Mouse (Mus musculus) erythroblast, embryonic 14.5 days (primary cell): ENCODE measurements around the gene Nek11. TPM values are rescaled to one million over a fixed set of nuclear protein-coding genes. Genes with fewer than 3 reads are reported as not detected.

Experiments used
- H3K27me3 ChIP-seq: 2 replicates; pipeline ENCODE4 v1.6.1; 2012; ENCODE audit warnings: inconsistent platforms; ENCODE audit not compliant: control insufficient read depth
- H3K36me3 ChIP-seq: 2 replicates; pipeline ENCODE4 v1.6.1; 2012; ENCODE audit warnings: mild to moderate bottlenecking, inconsistent platforms; ENCODE audit not compliant: control insufficient read depth
- H3K4me1 ChIP-seq: 2 replicates; pipeline ENCODE4 v1.6.1; 2012; ENCODE audit warnings: inconsistent platforms; ENCODE audit not compliant: control insufficient read depth
- H3K4me3 ChIP-seq: replicated peaks from 2 replicates; pipeline ENCODE3; 2012; ENCODE audit warnings: moderate library complexity, mild to moderate bottlenecking, inconsistent platforms
- H3K9me3 ChIP-seq: 2 replicates; pipeline ENCODE4 v1.6.1; 2012; ENCODE audit warnings: low read length, inconsistent platforms, mixed read lengths; ENCODE audit not compliant: control insufficient read depth
- GATA1 ChIP-seq: IDR thresholded peaks from 2 replicates; pipeline ENCODE4 v1.6.1; 2012; ENCODE audit warnings: low read length, inconsistent platforms, mixed read lengths
- TAL1 ChIP-seq: IDR thresholded peaks from 3 replicates; pipeline ENCODE4 v1.6.1; 2012; ENCODE audit warnings: low read length, inconsistent platforms, mixed read lengths
- polyA plus RNA-seq: library from polyadenylated mRNA; stranded (reverse); fragments of >175 nt; gene quantifications from 2 replicates; pipeline ENCODE4 v1.2.3, GENCODE M21; 2012

Nek11 gene
- polyA plus RNA-seq, 1 experiment: not detected

DNA sequence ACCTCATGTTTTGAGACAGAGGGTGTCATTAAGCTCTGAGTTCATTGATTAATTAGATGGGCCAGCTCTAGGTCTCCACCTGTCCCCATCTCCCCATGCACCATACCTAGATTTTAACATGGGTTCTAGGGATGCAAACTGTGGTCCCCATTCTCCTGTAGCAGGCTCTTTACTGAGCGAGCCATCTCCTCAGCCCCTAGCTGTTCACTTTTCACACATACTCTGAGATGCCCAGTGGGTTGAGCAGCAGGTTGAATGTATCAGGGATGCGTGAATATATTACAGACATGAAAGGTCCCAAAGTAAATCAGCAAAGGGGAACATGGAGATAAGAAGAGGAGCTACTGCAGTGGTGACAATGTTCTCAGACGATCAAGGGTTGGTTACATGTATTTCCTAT is 52.8 kb downstream of the Nek11 start:
- no peaks in the 10 kb centered on the region for H3K27me3 ChIP-seq
- no peak overlapping the region for H3K4me3 ChIP-seq
- TF ChIP-seq TAL1 (no peak), GATA1 (no peak)
- peaks cover 6% of the 10 kb centered on the region for H3K9me3 ChIP-seq
- no peaks in the 10 kb centered on the region for H3K36me3 ChIP-seq
- H3K4me1 ChIP-seq: no peaks in the 10 kb centered on the region

DNA sequence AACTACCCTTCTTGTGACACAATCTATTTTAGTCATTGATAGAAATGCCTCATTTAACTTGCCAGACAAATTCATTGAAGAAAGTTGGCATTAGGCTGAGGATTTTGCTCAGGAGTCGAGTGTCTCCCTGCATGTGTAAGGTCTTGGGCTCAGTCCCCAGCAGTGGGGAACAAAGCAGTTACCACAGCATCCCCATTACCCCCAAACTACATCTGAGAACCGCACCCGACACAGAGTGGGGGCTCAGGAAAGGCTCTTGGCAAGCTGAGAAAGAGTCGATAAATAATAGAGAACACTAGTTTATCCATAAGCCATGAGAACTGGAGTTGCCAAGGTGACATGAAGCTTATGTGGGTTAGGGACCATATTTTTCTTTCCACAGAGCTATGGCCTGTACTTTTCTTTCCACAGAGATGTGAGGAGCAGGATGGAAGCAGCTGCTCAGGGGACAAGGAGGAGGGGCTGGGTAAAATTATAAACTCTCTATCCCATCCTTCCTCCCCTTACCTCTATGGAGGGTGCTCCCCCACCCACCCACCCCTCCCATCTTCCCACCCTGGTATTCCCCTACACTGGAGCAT is 62.8 kb downstream of the Nek11 start:
- H3K27me3 ChIP-seq: no peaks in the 10 kb centered on the region
- H3K9me3 ChIP-seq: 0 out of 2 replicates have a peak, but pooled peaks cover 3% of the 10 kb centered on the region
- H3K4me1 ChIP-seq: no peaks in the 10 kb centered on the region
- no peaks in the 10 kb centered on the region for H3K36me3 ChIP-seq
- H3K4me3 ChIP-seq: no peak overlapping the region
- no peak for TF ChIP-seq TAL1
- no peak for TF ChIP-seq GATA1

DNA sequence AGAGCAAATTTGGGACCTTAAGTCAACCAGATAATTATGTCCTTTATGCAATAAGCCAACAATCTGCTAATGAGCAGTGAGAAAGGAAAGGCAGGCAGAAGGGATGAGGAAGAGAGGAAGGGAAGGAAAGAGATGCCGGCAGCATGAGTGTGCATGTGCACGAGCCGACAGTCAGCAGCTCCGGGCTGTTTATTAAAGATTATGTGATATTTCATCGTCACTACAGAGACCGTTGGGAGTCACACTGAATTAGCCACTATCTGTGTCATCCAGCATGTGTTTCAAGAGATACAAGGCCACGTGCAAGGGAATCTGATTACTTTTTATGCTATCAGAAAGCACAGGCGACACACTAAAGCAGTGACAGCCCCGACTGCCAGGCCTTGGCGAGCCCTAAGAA is 73.5 kb downstream of the Nek11 start:
- TF ChIP-seq GATA1: no peak
- TF ChIP-seq TAL1: no peak
- H3K9me3 ChIP-seq: peaks cover 21% of the 10 kb centered on the region
- no peak overlapping the region for H3K4me3 ChIP-seq
- no peaks in the 10 kb centered on the region for H3K4me1 ChIP-seq
- no peaks in the 10 kb centered on the region for H3K36me3 ChIP-seq
- no peaks in the 10 kb centered on the region for H3K27me3 ChIP-seq

DNA sequence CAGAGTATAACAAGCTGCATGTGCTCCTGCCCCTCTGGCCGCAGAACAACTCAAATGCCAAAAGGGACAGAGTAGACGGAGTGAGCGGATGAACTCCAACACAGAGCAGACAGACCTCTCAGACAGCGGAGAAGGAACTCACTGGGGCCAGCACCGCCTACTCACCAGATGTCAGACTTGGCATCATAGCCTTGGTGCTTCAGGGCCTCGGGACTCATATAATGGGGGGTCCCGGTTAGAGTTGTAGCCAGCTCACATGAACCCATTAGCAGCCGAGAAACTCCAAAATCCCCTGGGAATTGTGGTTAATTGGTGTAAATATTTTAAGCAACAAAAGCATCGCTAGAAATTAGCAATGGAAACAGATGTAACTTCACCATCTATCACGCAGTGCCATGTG is 82.1 kb downstream of the Nek11 start:
- TF ChIP-seq TAL1 (no peak), GATA1 (no peak)
- Histone ChIP-seq H3K36me3 (no peaks in the 10 kb centered on the region), H3K4me3 (no peak overlapping the region), H3K4me1 (no peaks in the 10 kb centered on the region), H3K27me3 (no peaks in the 10 kb centered on the region), H3K9me3 (peaks cover 14% of the 10 kb centered on the region)

DNA sequence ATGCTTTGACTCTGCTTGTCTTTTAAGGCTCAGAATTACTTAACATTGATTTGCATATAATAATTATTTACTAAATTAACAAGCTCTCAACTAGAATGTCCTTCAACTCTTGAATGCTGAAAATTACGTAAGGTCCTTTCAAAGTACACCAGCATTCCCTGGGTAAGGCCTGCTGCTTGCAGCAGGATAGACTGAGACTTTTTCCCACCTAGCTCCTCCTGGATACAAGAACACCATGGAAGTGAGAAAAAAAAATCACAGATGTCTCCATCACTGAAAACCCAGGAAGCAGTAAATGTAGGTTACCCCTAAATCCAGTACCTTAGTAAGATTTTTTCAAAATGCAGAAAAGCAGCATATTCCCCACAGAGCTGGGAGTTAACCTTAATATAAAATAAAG is 82.6 kb downstream of the Nek11 start:
- Histone ChIP-seq H3K27me3 (no peaks in the 10 kb centered on the region), H3K4me1 (no peaks in the 10 kb centered on the region), H3K9me3 (peaks cover 10% of the 10 kb centered on the region), H3K4me3 (no peak overlapping the region), H3K36me3 (no peaks in the 10 kb centered on the region)
- TF ChIP-seq TAL1 (no peak), GATA1 (no peak)

DNA sequence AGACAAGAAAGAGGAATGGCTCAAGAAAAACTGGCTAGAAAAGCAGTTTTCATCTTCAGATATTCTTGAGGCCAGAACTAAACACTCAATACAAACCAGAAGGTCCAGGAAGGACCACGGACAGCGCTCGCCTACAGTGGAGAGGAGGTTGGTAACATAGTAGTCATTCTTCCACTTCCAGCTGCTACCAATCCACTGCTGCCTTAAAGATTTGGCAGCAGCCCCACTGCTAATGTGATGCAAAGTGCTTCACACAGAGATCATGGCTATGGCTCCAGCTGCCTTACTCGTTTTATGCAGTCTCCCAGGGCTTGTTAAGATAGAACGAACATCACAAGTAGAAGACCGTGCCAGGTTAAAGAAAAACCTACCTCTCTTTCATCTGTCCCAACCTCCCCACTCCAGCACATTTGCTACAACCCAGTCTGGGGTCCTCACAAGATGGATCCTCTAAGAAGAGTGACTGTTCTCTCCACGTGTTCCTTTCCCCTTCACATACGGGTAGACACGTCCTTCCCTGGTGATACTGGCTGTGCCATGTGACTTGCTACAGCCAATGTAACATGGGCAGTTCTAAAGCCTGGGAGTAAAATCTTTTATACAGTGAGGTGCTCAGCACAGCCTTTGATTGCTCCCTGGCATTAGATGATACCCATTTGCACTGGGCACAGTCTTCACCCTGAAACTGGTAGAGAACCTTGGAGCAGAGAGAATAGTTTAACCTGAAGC is 85.6 kb downstream of the Nek11 start:
- H3K27me3 ChIP-seq: no peaks in the 10 kb centered on the region
- TF ChIP-seq GATA1: no peak
- TF ChIP-seq TAL1: no peak
- H3K36me3 ChIP-seq: no peaks in the 10 kb centered on the region
- H3K4me1 ChIP-seq: no peaks in the 10 kb centered on the region
- H3K4me3 ChIP-seq: no peak overlapping the region
- H3K9me3 ChIP-seq: peaks cover 4% of the 10 kb centered on the region; the same call in 1 of the 2 replicates

DNA sequence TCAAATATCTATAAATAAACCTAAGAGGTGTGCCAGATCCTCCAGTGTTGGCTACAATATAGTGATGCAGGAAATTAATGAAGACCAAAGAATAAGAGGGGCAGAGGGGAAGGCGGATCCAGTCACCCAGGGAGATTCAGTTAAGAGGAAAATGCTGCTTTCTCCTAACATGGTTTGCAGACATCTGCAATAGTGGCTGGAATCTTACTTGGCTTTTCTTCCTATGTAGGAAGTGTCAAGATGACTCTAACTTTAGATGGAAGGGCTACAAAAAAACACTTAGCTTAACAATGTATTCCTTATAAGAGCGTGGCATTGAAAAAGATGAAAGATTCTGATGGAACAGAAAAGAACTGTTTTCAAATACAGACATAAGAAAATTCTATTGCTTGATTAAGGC is 89.3 kb downstream of the Nek11 start:
- no peaks in the 10 kb centered on the region for H3K27me3 ChIP-seq
- H3K9me3 ChIP-seq: peaks cover 6% of the 10 kb centered on the region; the same call in 1 of the 2 replicates
- no peak overlapping the region for H3K4me3 ChIP-seq
- H3K36me3 ChIP-seq: no peaks in the 10 kb centered on the region
- H3K4me1 ChIP-seq: no peaks in the 10 kb centered on the region
- no peak for TF ChIP-seq TAL1
- TF ChIP-seq GATA1: no peak

DNA sequence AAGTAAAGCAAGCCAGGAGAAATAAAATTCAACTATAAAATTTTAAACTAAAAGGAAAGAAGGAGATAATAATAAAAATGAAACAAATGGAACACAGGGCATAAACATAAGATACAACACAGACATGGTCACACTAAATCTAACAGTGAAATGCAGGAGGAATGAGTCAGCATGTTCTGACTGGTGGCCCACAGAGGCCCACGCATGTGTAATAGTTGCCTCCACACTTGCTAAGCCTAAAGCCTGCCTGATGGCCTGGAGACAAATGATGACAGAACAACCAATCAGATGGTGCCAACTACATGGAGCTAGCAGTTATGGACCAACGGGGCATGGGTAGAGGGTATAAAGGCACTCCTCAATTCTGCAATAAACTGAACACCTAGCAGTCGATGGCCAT is 93.1 kb downstream of the Nek11 start:
- TF ChIP-seq GATA1: no peak
- TF ChIP-seq TAL1: no peak
- H3K4me1 ChIP-seq: no peaks in the 10 kb centered on the region
- H3K27me3 ChIP-seq: no peaks in the 10 kb centered on the region
- H3K36me3 ChIP-seq: no peaks in the 10 kb centered on the region
- H3K9me3 ChIP-seq: peaks cover 21% of the 10 kb centered on the region
- H3K4me3 ChIP-seq: no peak overlapping the region

DNA sequence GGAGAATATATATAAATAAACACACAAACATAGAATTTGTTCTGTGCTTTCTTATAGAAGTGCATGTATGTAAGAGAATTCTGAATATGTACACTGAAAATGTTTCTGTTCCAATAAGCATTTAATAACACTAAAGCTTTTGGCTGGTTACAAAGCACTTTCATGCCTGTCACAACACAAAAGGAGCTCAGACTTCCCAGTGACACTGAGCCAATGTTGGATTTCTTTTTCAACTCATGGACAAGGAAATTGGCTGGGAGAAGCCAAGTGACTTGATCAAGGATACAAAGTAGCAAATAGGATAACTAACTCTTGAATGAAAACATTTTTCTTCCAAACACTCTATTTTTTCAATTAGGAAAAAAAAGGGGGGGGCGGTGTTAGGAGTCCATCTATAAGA is 93.9 kb downstream of the Nek11 start:
- Histone ChIP-seq H3K4me1 (no peaks in the 10 kb centered on the region), H3K4me3 (no peak overlapping the region), H3K27me3 (no peaks in the 10 kb centered on the region), H3K9me3 (peaks cover 25% of the 10 kb centered on the region), H3K36me3 (no peaks in the 10 kb centered on the region)
- TF ChIP-seq GATA1 (no peak), TAL1 (no peak)
